Mouse (Mus musculus): Measurements from ENCODE around the gene Ccdc87.
"Not testable (repeated sequence)": the region's sequence is repeated elsewhere in the genome, so short reads cannot be mapped to it uniquely, and the experiment has no call there.

Ccdc87 gene

GRCm38 (mm10) chr19:4838526-4839140 is 533 bp upstream of the Ccdc87 start:
- DNase-seq (ENCODE audit: low read depth, low spot score) = no peak

GRCm38 (mm10) chr19:4840848-4841247 is 1.7 kb downstream of the Ccdc87 start:
- DNase-seq (ENCODE audit: low read depth, low spot score) = no peak

GRCm38 (mm10) chr19:4842611-4843010 is 3.4 kb downstream of the Ccdc87 start:
- no peak for DNase-seq (ENCODE audit: low read depth, low spot score)

GRCm38 (mm10) chr19:4845846-4846245 is 6.7 kb downstream of the Ccdc87 start:
- no peak for DNase-seq (ENCODE audit: low read depth, low spot score)

GRCm38 (mm10) chr19:4847490-4847889 is 8.3 kb downstream of the Ccdc87 start:
- no peak for DNase-seq (ENCODE audit: low read depth, low spot score)

GRCm38 (mm10) chr19:4849800-4850199 is 10.6 kb downstream of the Ccdc87 start:
- no peak for DNase-seq (ENCODE audit: low read depth, low spot score)

- no peak for DNase-seq (ENCODE audit: low read depth, low spot score)
Measured at GRCm38 (mm10) chr19:4850281-4850680, 11.1 kb downstream of the Ccdc87 start.

GRCm38 (mm10) chr19:4854552-4855469 is 15.6 kb downstream of the Ccdc87 start, which contains the start of gene Ctsf:
Gene Ctsf, plus strand, starts transcription at chr19:4855130.
- DNase-seq (ENCODE audit: low read depth, low spot score) = peak; percentile 57

- no peak for DNase-seq (ENCODE audit: low read depth, low spot score)
Measured at GRCm38 (mm10) chr19:4855470-4855820, 16.3 kb downstream of the Ccdc87 start.

GRCm38 (mm10) chr19:4855951-4856350 is 16.8 kb downstream of the Ccdc87 start:
- no peak for DNase-seq (ENCODE audit: low read depth, low spot score)

- DNase-seq (ENCODE audit: low read depth, low spot score) = no peak
Measured at GRCm38 (mm10) chr19:4859081-4859480, 19.9 kb downstream of the Ccdc87 start.

GRCm38 (mm10) chr19:4863048-4863447 is 23.9 kb downstream of the Ccdc87 start:
- no peak for DNase-seq (ENCODE audit: low read depth, low spot score)

- no peak for DNase-seq (ENCODE audit: low read depth, low spot score)
Measured at GRCm38 (mm10) chr19:4865147-4865546, 26.0 kb downstream of the Ccdc87 start.

GRCm38 (mm10) chr19:4874613-4875012 is 35.4 kb downstream of the Ccdc87 start:
- not testable (repeated sequence) for DNase-seq (ENCODE audit: low read depth, low spot score)

- DNase-seq (ENCODE audit: low read depth, low spot score) = no peak
Measured at GRCm38 (mm10) chr19:4876241-4876640, 37.1 kb downstream of the Ccdc87 start.

GRCm38 (mm10) chr19:4876755-4877154 is 37.6 kb downstream of the Ccdc87 start:
- DNase-seq (ENCODE audit: low read depth, low spot score) = no peak

- no peak for DNase-seq (ENCODE audit: low read depth, low spot score)
Measured at GRCm38 (mm10) chr19:4877785-4878184, 38.6 kb downstream of the Ccdc87 start, which contains the start of gene Actn3. Gene Actn3, minus strand, starts transcription at chr19:4877909.

GRCm38 (mm10) chr19:4878405-4879323 is 39.5 kb downstream of the Ccdc87 start, which contains the start of gene Zdhhc24:
Gene Zdhhc24, plus strand, starts transcription at chr19:4878668.
- peak; percentile 91 for DNase-seq (ENCODE audit: low read depth, low spot score)

- no peak for DNase-seq (ENCODE audit: low read depth, low spot score)
Measured at GRCm38 (mm10) chr19:4879324-4879703, 40.1 kb downstream of the Ccdc87 start.

- no peak for DNase-seq (ENCODE audit: low read depth, low spot score)
Measured at GRCm38 (mm10) chr19:4883961-4884360, 44.8 kb downstream of the Ccdc87 start.

GRCm38 (mm10) chr19:4889791-4890190 is 50.6 kb downstream of the Ccdc87 start:
- DNase-seq (ENCODE audit: low read depth, low spot score) = no peak

- DNase-seq (ENCODE audit: low read depth, low spot score) = no peak
Measured at GRCm38 (mm10) chr19:4891798-4892197, 52.6 kb downstream of the Ccdc87 start.
